Mouse (Mus musculus) lung, adult 2 months (tissue): ENCODE measurements at regions not wholly inside any gene's neighbourhood (a gene's known extent, or its start where the extent isn't known, plus 50 kb on each side); places are given as distances from the start of the nearest gene placed in this dataset.

Experiments
- CTCF ChIP-seq: fragments of 200-500 bp; IDR thresholded peaks from 2 replicates; pipeline ENCODE4 v1.5.1; 2011; ENCODE audit warnings: mild to moderate bottlenecking, low read length, control low read depth; ENCODE audit not compliant: insufficient read depth
- POLR2A ChIP-seq: fragments of 200-500 bp; IDR thresholded peaks from 2 replicates; pipeline ENCODE4 v1.6.1; 2011; ENCODE audit warnings: low read depth, mild to moderate bottlenecking, control low read depth, low read length, borderline replicate concordance; ENCODE audit errors: extremely low read depth

DNA sequence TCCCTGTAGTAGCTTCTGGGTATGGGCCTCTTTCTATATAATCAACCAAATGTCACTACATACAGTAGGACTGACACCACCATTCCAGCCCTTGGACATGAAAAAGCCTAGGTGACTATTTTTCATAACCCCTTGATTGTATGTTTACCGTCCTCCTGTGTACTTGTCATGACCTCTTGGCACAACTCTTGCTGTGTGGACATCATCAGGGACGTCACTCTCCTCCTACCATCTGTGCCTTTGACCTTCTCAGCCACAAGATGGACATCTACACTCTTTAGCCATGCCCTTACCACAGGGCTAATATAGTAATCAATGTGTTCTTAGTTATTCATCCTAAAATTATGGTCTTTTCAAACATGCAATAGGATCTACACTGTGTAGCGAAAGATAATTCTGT lies 62.1 kb upstream of the Adcy2 start:
- TF ChIP-seq CTCF (no peak), POLR2A (no peak)
